Mouse (Mus musculus) neural tube, embryonic 11.5 days (tissue): ENCODE measurements around the gene Itga9. TPM values are rescaled to one million over a fixed set of nuclear protein-coding genes. Genes with fewer than 3 reads are reported as not detected.

Experiments
- ATAC-seq: fragments of 200-750 bp; cut with Nextera tagmentation; 2 replicates; pipeline ENCODE4 v1.8.0; 2017; ENCODE audit warnings: moderate number of reproducible peaks, mild to moderate bottlenecking, moderate TSS enrichment, moderate library complexity; ENCODE audit not compliant: insufficient read depth, low FRiP score, low TSS enrichment
- DNase-seq: peaks from one replicate; pipeline ENCODE4 v3.0.0-alpha.2; 2015; ENCODE audit warnings: low spot score
- H3K27ac ChIP-seq: fragments of 300-500 bp; sonication (generic); 2 replicates; pipeline ENCODE4 v1.5.1; 2014; ENCODE audit warnings: low read depth, mild to moderate bottlenecking, low read length
- H3K27me3 ChIP-seq: fragments of 300-500 bp; sonication (generic); 2 replicates; pipeline ENCODE4 v1.6.1; 2014; ENCODE audit warnings: mild to moderate bottlenecking, low read length, mixed read lengths; ENCODE audit not compliant: control insufficient read depth, insufficient read depth
- H3K36me3 ChIP-seq: fragments of 300-500 bp; sonication (generic); 2 replicates; pipeline ENCODE4 v1.6.1; 2014; ENCODE audit warnings: mild to moderate bottlenecking, low read length, moderate library complexity, mixed read lengths; ENCODE audit not compliant: control insufficient read depth, insufficient read depth
- H3K4me1 ChIP-seq: fragments of 300-500 bp; sonication (generic); 2 replicates; pipeline ENCODE4 v1.6.1; 2014; ENCODE audit warnings: low read length, mixed read lengths; ENCODE audit not compliant: control insufficient read depth, insufficient read depth
- H3K4me2 ChIP-seq: fragments of 300-500 bp; sonication (generic); 2 replicates; pipeline ENCODE4 v1.6.1; 2014; ENCODE audit warnings: low read depth, mild to moderate bottlenecking, moderate library complexity
- H3K4me3 ChIP-seq: fragments of 300-500 bp; sonication (generic); 2 replicates; pipeline ENCODE4 v1.5.1; 2014; ENCODE audit warnings: low read depth, low read length
- H3K9ac ChIP-seq: fragments of 300-500 bp; sonication (generic); 2 replicates; pipeline ENCODE4 v1.6.1; 2014; ENCODE audit warnings: mild to moderate bottlenecking, low read length
- H3K9me3 ChIP-seq: fragments of 300-500 bp; sonication (generic); 2 replicates; pipeline ENCODE4 v1.6.1; 2016; ENCODE audit warnings: low read length; ENCODE audit not compliant: control insufficient read depth
- WGBS: fragments of 180-500 bp; shearing (Covaris S2); extraction: QIAGEN DNeasy Blood & Tissue Kit; methylation state at CpG from one replicate; pipeline ENCODE4 v1.1.7; 2014; 5-methylcytosine and 5-hydroxymethylcytosine counted together
- polyA plus RNA-seq: library from polyadenylated mRNA; unstranded; fragments of >200 nt; fragmentation: Nextera tagmentation; extraction: Ambion mirVana; gene quantifications from 2 replicates; pipeline ENCODE4 v1.2.1, GENCODE M21; 2014

The Itga9 gene
- polyA plus RNA-seq, 1 experiment from 2014 or later, result 8.2 TPM

- DNase-seq (no peak), ATAC-seq (no peak)
- H3K4me2 ChIP-seq, result no peak overlapping the region
- H3K27me3 ChIP-seq, result no peaks in the 10 kb centered on the region
- H3K9ac ChIP-seq, result no peak overlapping the region
- H3K27ac ChIP-seq, result no peak overlapping the region
- H3K9me3 ChIP-seq, result no peaks in the 10 kb centered on the region
- WGBS, result 87% methylated on average over 4 of the region's 4 CpGs
- H3K36me3 ChIP-seq, result no peaks in the 10 kb centered on the region
- H3K4me3 ChIP-seq, result no peak overlapping the region
- H3K4me1 ChIP-seq, result no peaks in the 10 kb centered on the region; the same call in 1 of the 2 replicates
These were observed 283.7 kb downstream of the Itga9 start for GRCm38 (mm10) chr9:118890149-118890548.

- Histone ChIP-seq H3K9me3 (no peaks in the 10 kb centered on the region), H3K27ac (no peak overlapping the region), H3K27me3 (no peaks in the 10 kb centered on the region), H3K4me3 (no peak overlapping the region), H3K4me2 (no peak overlapping the region), H3K4me1 (no peaks in the 10 kb centered on the region; the same call in 1 of the 2 replicates), H3K9ac (no peak overlapping the region), H3K36me3 (no peaks in the 10 kb centered on the region)
- ATAC-seq (no peak), DNase-seq (no peak)
- WGBS, result 53% methylated on average over 2 of the region's 2 CpGs
These were observed 284.2 kb downstream of the Itga9 start for GRCm38 (mm10) chr9:118890645-118891044.

GRCm38 (mm10) chr9:118891068-118891467, 284.6 kb downstream of the Itga9 start:
- no peak overlapping the region for H3K27ac ChIP-seq

GRCm38 (mm10) chr9:118891593-118891992, 285.1 kb downstream of the Itga9 start:
- no peak for DNase-seq
- Histone ChIP-seq H3K4me2 (no peak overlapping the region), H3K27me3 (no peaks in the 10 kb centered on the region), H3K27ac (no peak overlapping the region), H3K36me3 (no peaks in the 10 kb centered on the region), H3K9ac (no peak overlapping the region), H3K4me1 (no peaks in the 10 kb centered on the region; the same call in 1 of the 2 replicates), H3K4me3 (no peak overlapping the region), H3K9me3 (no peaks in the 10 kb centered on the region)
- no peak for ATAC-seq
- WGBS, result 73% methylated on average over 9 of the region's 9 CpGs

More at GRCm38 (mm10) chr9:118891068-118891467, 284.6 kb downstream of the Itga9 start:
- Histone ChIP-seq H3K27me3 (no peaks in the 10 kb centered on the region), H3K9ac (no peak overlapping the region), H3K36me3 (no peaks in the 10 kb centered on the region), H3K4me2 (no peak overlapping the region), H3K4me1 (no peaks in the 10 kb centered on the region; the same call in 1 of the 2 replicates), H3K4me3 (no peak overlapping the region), H3K9me3 (no peaks in the 10 kb centered on the region)
- no peak for ATAC-seq
- DNase-seq, result no peak
- 87% methylated on average over 6 of the region's 6 CpGs for WGBS

GRCm38 (mm10) chr9:118895101-118895500, 288.6 kb downstream of the Itga9 start:
- no peak overlapping the region for H3K27ac ChIP-seq
- WGBS, result 89% methylated on average over 2 of the region's 2 CpGs
- no peak overlapping the region for H3K9ac ChIP-seq
- no peaks in the 10 kb centered on the region for H3K4me1 ChIP-seq
- H3K36me3 ChIP-seq, result no peaks in the 10 kb centered on the region
- no peaks in the 10 kb centered on the region for H3K27me3 ChIP-seq
- DNase-seq, result no peak
- no peaks in the 10 kb centered on the region for H3K9me3 ChIP-seq
- no peak for ATAC-seq
- no peak overlapping the region for H3K4me2 ChIP-seq
- no peak overlapping the region for H3K4me3 ChIP-seq

GRCm38 (mm10) chr9:118900677-118901076, 294.2 kb downstream of the Itga9 start:
- DNase-seq (no peak), ATAC-seq (no peak)
- WGBS, result 90% methylated on average over 2 of the region's 2 CpGs
- Histone ChIP-seq H3K9me3 (no peaks in the 10 kb centered on the region), H3K4me2 (no peak overlapping the region), H3K27ac (no peak overlapping the region), H3K27me3 (no peaks in the 10 kb centered on the region), H3K36me3 (no peaks in the 10 kb centered on the region), H3K9ac (no peak overlapping the region), H3K4me1 (no peaks in the 10 kb centered on the region), H3K4me3 (no peak overlapping the region)

- peak; percentile 30 for DNase-seq
These were observed 295.4 kb downstream of the Itga9 start for GRCm38 (mm10) chr9:118901917-118902316.

GRCm38 (mm10) chr9:118907934-118908620, 301.6 kb downstream of the Itga9 start:
- no peak overlapping the region for H3K27ac ChIP-seq
- H3K36me3 ChIP-seq, result no peaks in the 10 kb centered on the region
- H3K4me2 ChIP-seq, result no peak overlapping the region
- no peaks in the 10 kb centered on the region for H3K27me3 ChIP-seq
- DNase-seq, result peak; percentile 79
- H3K4me1 ChIP-seq, result no peaks in the 10 kb centered on the region
- H3K9ac ChIP-seq, result no peak overlapping the region
- 51% methylated on average over 18 of the region's 18 CpGs for WGBS
- H3K9me3 ChIP-seq, result no peaks in the 10 kb centered on the region
- ATAC-seq, result peak; percentile 55; the same call in 1 of the 2 replicates
- no peak overlapping the region for H3K4me3 ChIP-seq

More at GRCm38 (mm10) chr9:118901917-118902316, 295.4 kb downstream of the Itga9 start:
- no peak overlapping the region for H3K9ac ChIP-seq
- H3K9me3 ChIP-seq, result no peaks in the 10 kb centered on the region
- no peak overlapping the region for H3K27ac ChIP-seq
- H3K4me2 ChIP-seq, result no peak overlapping the region
- no peaks in the 10 kb centered on the region for H3K27me3 ChIP-seq
- no peaks in the 10 kb centered on the region for H3K36me3 ChIP-seq
- ATAC-seq, result peak; percentile 69
- no peaks in the 10 kb centered on the region for H3K4me1 ChIP-seq
- no peak overlapping the region for H3K4me3 ChIP-seq
- 31% methylated on average over 6 of the region's 6 CpGs for WGBS

GRCm38 (mm10) chr9:118913048-118913447, 306.6 kb downstream of the Itga9 start:
- H3K4me1 ChIP-seq, result no peaks in the 10 kb centered on the region
- no peak overlapping the region for H3K4me2 ChIP-seq
- 96% methylated on average over 9 of the region's 9 CpGs for WGBS
- H3K9me3 ChIP-seq, result no peaks in the 10 kb centered on the region
- no peak overlapping the region for H3K9ac ChIP-seq
- DNase-seq (no peak), ATAC-seq (no peak)
- H3K4me3 ChIP-seq, result no peak overlapping the region
- H3K27ac ChIP-seq, result no peak overlapping the region
- H3K27me3 ChIP-seq, result no peaks in the 10 kb centered on the region
- no peaks in the 10 kb centered on the region for H3K36me3 ChIP-seq
